Comparison of ENCODE assay signal across 16 mouse cellular contexts in the genomic region with DNA sequence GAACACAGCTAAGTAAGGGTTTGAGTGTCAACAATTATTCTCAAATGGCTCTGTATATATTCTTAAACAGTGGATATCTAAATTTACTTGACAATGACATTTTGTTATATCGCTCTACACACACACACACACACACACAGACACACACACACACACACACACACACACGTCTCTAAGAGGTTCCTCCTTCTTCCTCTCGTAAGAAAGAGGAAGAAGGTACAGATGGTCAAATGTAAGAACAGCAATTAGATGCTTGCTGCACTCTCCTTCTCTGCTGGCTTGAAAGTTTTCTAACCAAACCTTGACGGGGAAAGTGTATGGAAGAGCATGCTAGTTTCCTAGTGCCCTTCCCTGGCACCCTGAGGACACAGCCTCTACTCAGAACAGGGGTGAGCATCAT. TPM values are rescaled to one million over a fixed set of nuclear protein-coding genes. Genes with fewer than 3 reads are reported as not detected.
DNase-seq lines count a peak whose midpoint lies in the region; ATAC-seq and TF ChIP-seq lines count a peak whose summit lies in the region.
"Had no signal": no experiment of that assay in that cellular context is flagged by ENCODE, and none has a peak within 500 bp of the region (broad histone marks: within the 10 kb centered on the region; RNA-seq: fewer than 3 reads in every experiment).

No protein-coding gene starts in this region.

- no peak overlapping the region for H3K9ac ChIP-seq in kidney, embryonic 14.5 days (ENCODE audit: low read depth, low read length)
- H3K9ac ChIP-seq: lung, embryonic 15.5 days; midbrain, embryonic 12.5 days had no signal

- TF ChIP-seq CTCF in bone marrow macrophage, adult 2 months (IDR thresholded peaks at IDR 0.05; ENCODE audit: low read depth, low read length) = no peak

- no peak for ATAC-seq in kidney, embryonic 14.5 days (ENCODE audit: low FRiP score, low TSS enrichment)
- ATAC-seq in megakaryocyte, adult 5-6 weeks (ENCODE audit: poor library complexity, severe bottlenecking) = peak; percentile 84
- ATAC-seq: intestine, postnatal 0 days; Patski had no signal

- peak overlapping the region; percentile 73 for H3K27ac ChIP-seq in kidney, embryonic 14.5 days (ENCODE audit: low read depth, low read length)
- peak overlapping the region; percentile 90 for H3K27ac ChIP-seq in bone marrow macrophage, adult 2 months (ENCODE audit: insufficient read depth, low read depth, low read length)
- H3K27ac ChIP-seq: layer of hippocampus, adult 2 months; lung, embryonic 15.5 days; midbrain, embryonic 12.5 days had no signal

- H3K9me3 ChIP-seq in kidney, embryonic 14.5 days (ENCODE audit: control insufficient read depth, low read length) = no peaks in the 10 kb centered on the region
- H3K9me3 ChIP-seq: lung, embryonic 15.5 days; midbrain, embryonic 12.5 days had no signal

- H3K27me3 ChIP-seq in kidney, embryonic 14.5 days (ENCODE audit: control insufficient read depth, insufficient read depth, low read length) = no peaks in the 10 kb centered on the region
- H3K27me3 ChIP-seq: lung, embryonic 15.5 days; Patski had no signal

- H3K4me2 ChIP-seq in kidney, embryonic 14.5 days (replicated peaks; ENCODE audit: low read depth, low read length) = no peak overlapping the region
- H3K4me2 ChIP-seq: lung, embryonic 15.5 days; midbrain, embryonic 12.5 days had no signal

- H3K4me1 ChIP-seq in kidney, embryonic 14.5 days (ENCODE audit: control insufficient read depth, insufficient read depth, low read length) = peaks cover 9% of the 10 kb centered on the region; the same call in 1 of the 2 replicates
- peaks cover 43% of the 10 kb centered on the region for H3K4me1 ChIP-seq in bone marrow macrophage, adult 2 months (ENCODE audit: control insufficient read depth, insufficient read depth, low read length)

- H3K4me3 ChIP-seq in kidney, embryonic 14.5 days (ENCODE audit: low read length) = no peak overlapping the region
- peak overlapping the region; percentile 26 for H3K4me3 ChIP-seq in bone marrow macrophage, adult 2 months (ENCODE audit: insufficient read depth, low read length)
- H3K4me3 ChIP-seq: erythroblast, embryonic 14.5 days; layer of hippocampus, adult 2 months; lung, embryonic 15.5 days; midbrain, embryonic 12.5 days had no signal

- no peak for DNase-seq in kidney, postnatal 4 days
- DNase-seq in A20 (ENCODE audit: low read depth, low spot score) = peak; percentile 56
- DNase-seq in adrenal gland, postnatal 25 days = no peak
- DNase-seq in spleen, adult 12 weeks (ENCODE audit: low spot score) = no peak
- DNase-seq: cerebellum, adult 9-10 months; heart, adult 11 months; retina, postnatal 1 day had no signal

- H3K36me3 ChIP-seq in kidney, embryonic 14.5 days (ENCODE audit: control insufficient read depth, insufficient read depth, low read length) = no peaks in the 10 kb centered on the region
- H3K36me3 ChIP-seq: lung, embryonic 15.5 days; midbrain, embryonic 12.5 days had no signal

- WGBS in kidney, embryonic 14.5 days = 75% methylated on average over 4 of the region's 4 CpGs

- no peak for TF ChIP-seq POLR2A in bone marrow macrophage, adult 2 months (IDR thresholded peaks at IDR 0.05; ENCODE audit: borderline replicate concordance, low read depth, low read length)

RNA-seq across cellular contexts. Expression of a gene that starts 39.1 kb away (rescaled TPM):
- 109 and 114 TPM in 2 replicates for polyA plus RNA-seq in kidney, embryonic 14.5 days (2014; fragmentation: Nextera tagmentation; extraction: Ambion mirVana)
- polyA plus RNA-seq in bone marrow macrophage, adult 2 months (2012; ENCODE audit: insufficient read depth, insufficient read length, missing spikeins) = 70.9 and 80.8 TPM in 2 replicates
- total RNA-seq in megakaryocyte, adult 5-6 weeks (2015) = 86.2 and 87.6 TPM in 2 replicates
- total RNA-seq in megakaryocyte, adult 5-6 weeks (2017) = 99.9 and 100 TPM in 2 replicates
- 43.2 and 52.1 TPM in 2 replicates for total RNA-seq in adrenal gland, postnatal 25 days (2021)
